Mouse (Mus musculus): ENCODE measurements around the gene Kcns1. TPM values are rescaled to one million over a fixed set of nuclear protein-coding genes. Genes with fewer than 3 reads are reported as not detected.

The Kcns1 gene
- polyA plus RNA-seq, 1 experiment from 2014 or later = not detected

Other genes starting within 250 kb of the Kcns1 start
- gene Ywhab, start 176.2 kb downstream of the Kcns1 start, polyA plus RNA-seq (2015; fragmentation: Nextera tagmentation; extraction: Ambion mirVana) = 361 and 370 TPM in 2 replicates
- gene Pabpc1l, start 145.7 kb downstream of the Kcns1 start, polyA plus RNA-seq (2015; fragmentation: Nextera tagmentation; extraction: Ambion mirVana) = 1.3 and 1.4 TPM in 2 replicates
- gene Stk4, start 100.8 kb downstream of the Kcns1 start, polyA plus RNA-seq (2015; fragmentation: Nextera tagmentation; extraction: Ambion mirVana) = 25.6 and 30.8 TPM in 2 replicates
- 47.8 and 54.1 TPM in 2 replicates for gene Tomm34, start 99.9 kb downstream of the Kcns1 start, polyA plus RNA-seq (2015; fragmentation: Nextera tagmentation; extraction: Ambion mirVana)
- not detected in 2 replicates for gene Wfdc5, start 11.6 kb upstream of the Kcns1 start, polyA plus RNA-seq (2015; fragmentation: Nextera tagmentation; extraction: Ambion mirVana)
- not detected in 2 replicates for gene Wfdc12, start 19.5 kb upstream of the Kcns1 start, polyA plus RNA-seq (2015; fragmentation: Nextera tagmentation; extraction: Ambion mirVana)
- not detected in 2 replicates for gene Wfdc15a, start 29.0 kb upstream of the Kcns1 start, polyA plus RNA-seq (2015; fragmentation: Nextera tagmentation; extraction: Ambion mirVana)
- not detected in 2 replicates for gene Wfdc15b, start 50.5 kb upstream of the Kcns1 start, polyA plus RNA-seq (2015; fragmentation: Nextera tagmentation; extraction: Ambion mirVana)
- not detected in 2 replicates for gene Svs2, start 67.4 kb upstream of the Kcns1 start, polyA plus RNA-seq (2015; fragmentation: Nextera tagmentation; extraction: Ambion mirVana)
- gene Svs3b, start 85.5 kb upstream of the Kcns1 start, polyA plus RNA-seq (2015; fragmentation: Nextera tagmentation; extraction: Ambion mirVana) = not detected in 2 replicates
- not detected in 2 replicates for gene Svs4, start 107.3 kb upstream of the Kcns1 start, polyA plus RNA-seq (2015; fragmentation: Nextera tagmentation; extraction: Ambion mirVana)
- gene Svs3a, start 118.2 kb upstream of the Kcns1 start, polyA plus RNA-seq (2015; fragmentation: Nextera tagmentation; extraction: Ambion mirVana) = not detected in 2 replicates
- not detected in 2 replicates for gene Svs6, start 145.6 kb upstream of the Kcns1 start, polyA plus RNA-seq (2015; fragmentation: Nextera tagmentation; extraction: Ambion mirVana)
- not detected in 2 replicates for gene Svs5, start 161.6 kb upstream of the Kcns1 start, polyA plus RNA-seq (2015; fragmentation: Nextera tagmentation; extraction: Ambion mirVana)
- not detected in 2 replicates for gene Slpi, start 218.0 kb upstream of the Kcns1 start, polyA plus RNA-seq (2015; fragmentation: Nextera tagmentation; extraction: Ambion mirVana)
- gene Rbpjl, start 232.0 kb upstream of the Kcns1 start, polyA plus RNA-seq (2015; fragmentation: Nextera tagmentation; extraction: Ambion mirVana) = not detected in 2 replicates
- gene Matn4, start 234.0 kb upstream of the Kcns1 start, polyA plus RNA-seq (2015; fragmentation: Nextera tagmentation; extraction: Ambion mirVana) = 0.15 and 0.45 TPM in 2 replicates

Measured in forebrain, embryonic 13.5 days (tissue).